Mouse (Mus musculus) cortical plate, adult 2 months (tissue): ENCODE measurements around the gene Pamr1.

Experiments
- CTCF ChIP-seq: fragments of 200-500 bp; IDR thresholded peaks from 2 replicates; pipeline ENCODE4 v1.5.1; 2011; ENCODE audit warnings: mild to moderate bottlenecking, control low read depth, low read length; ENCODE audit not compliant: insufficient read depth; ENCODE audit errors: extremely low read depth
- POLR2A ChIP-seq: fragments of 200-500 bp; IDR thresholded peaks from 2 replicates; pipeline ENCODE4 v1.6.1; 2011; ENCODE audit warnings: mild to moderate bottlenecking, low read length, control low read depth; ENCODE audit not compliant: insufficient read depth; ENCODE audit errors: extremely low read depth

DNA sequence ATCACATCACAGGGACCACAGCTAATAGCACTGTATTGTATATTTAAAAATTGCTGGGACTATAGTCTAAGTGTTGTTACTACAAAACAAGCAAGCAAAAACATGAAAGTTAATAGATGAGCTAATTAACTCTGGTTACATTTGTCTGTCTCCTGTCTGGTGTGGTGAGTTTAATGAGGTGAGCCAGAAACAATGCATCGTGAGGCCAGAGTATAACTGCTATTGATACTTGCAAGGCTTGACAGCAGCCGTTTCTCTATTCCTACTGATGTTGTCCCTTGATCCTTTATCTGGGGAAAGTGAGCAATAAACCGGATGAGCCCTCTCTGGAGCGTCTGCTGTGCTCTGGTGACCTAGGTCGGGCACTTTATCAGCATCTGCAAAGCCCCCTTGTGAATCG, 119.8 kb downstream of the Pamr1 start:
- no peak for TF ChIP-seq POLR2A
- TF ChIP-seq CTCF = no peak
